Mouse (Mus musculus) kidney, embryonic 16.5 days (tissue): ENCODE measurements at regions not wholly inside any gene's neighbourhood (a gene's known extent, or its start where the extent isn't known, plus 50 kb on each side); places are given as distances from the start of the nearest gene placed in this dataset.
"Not testable (repeated sequence)": the region's sequence is repeated elsewhere in the genome, so short reads cannot be mapped to it uniquely, and the experiment has no call there.

ENCODE experiments used
- ATAC-seq: fragments of 200-750 bp; cut with Nextera tagmentation; 2 replicates; pipeline ENCODE4 v1.8.0; 2017; ENCODE audit warnings: moderate TSS enrichment; ENCODE audit not compliant: low FRiP score, low TSS enrichment
- H3K27ac ChIP-seq: fragments of 300-500 bp; sonication (generic); 2 replicates; pipeline ENCODE4 v1.5.1; 2014; ENCODE audit warnings: low read length
- H3K27me3 ChIP-seq: fragments of 300-500 bp; sonication (generic); 2 replicates; pipeline ENCODE4 v1.6.1; 2014; ENCODE audit warnings: low read length, control low read depth, mixed read lengths; ENCODE audit not compliant: insufficient read depth
- H3K36me3 ChIP-seq: fragments of 300-500 bp; sonication (generic); 2 replicates; pipeline ENCODE4 v1.6.1; 2014; ENCODE audit warnings: low read length, control low read depth, mixed read lengths; ENCODE audit not compliant: insufficient read depth
- H3K4me1 ChIP-seq: fragments of 300-500 bp; sonication (generic); 2 replicates; pipeline ENCODE4 v1.6.1; 2014; ENCODE audit warnings: low read length, control low read depth, mixed read lengths; ENCODE audit not compliant: insufficient read depth
- H3K4me2 ChIP-seq: fragments of 300-500 bp; sonication (generic); replicated peaks from 2 replicates; pipeline ENCODE4 v1.6.1; 2014; ENCODE audit warnings: low read depth, low read length
- H3K4me3 ChIP-seq: fragments of 300-500 bp; sonication (generic); 2 replicates; pipeline ENCODE4 v1.5.1; 2014; ENCODE audit warnings: mild to moderate bottlenecking, low read length
- H3K9ac ChIP-seq: fragments of 300-500 bp; sonication (generic); replicated peaks from 2 replicates; pipeline ENCODE4 v1.6.1; 2014; ENCODE audit warnings: low read length
- H3K9me3 ChIP-seq: fragments of 300-500 bp; sonication (generic); 2 replicates; pipeline ENCODE4 v1.6.1; 2016; ENCODE audit warnings: low read length, control low read depth
- WGBS: fragments of 180-500 bp; shearing (Covaris S2); extraction: QIAGEN DNeasy Blood & Tissue Kit; methylation state at CpG from one replicate; pipeline ENCODE4 v1.1.7; 2014; 5-methylcytosine and 5-hydroxymethylcytosine counted together

DNA sequence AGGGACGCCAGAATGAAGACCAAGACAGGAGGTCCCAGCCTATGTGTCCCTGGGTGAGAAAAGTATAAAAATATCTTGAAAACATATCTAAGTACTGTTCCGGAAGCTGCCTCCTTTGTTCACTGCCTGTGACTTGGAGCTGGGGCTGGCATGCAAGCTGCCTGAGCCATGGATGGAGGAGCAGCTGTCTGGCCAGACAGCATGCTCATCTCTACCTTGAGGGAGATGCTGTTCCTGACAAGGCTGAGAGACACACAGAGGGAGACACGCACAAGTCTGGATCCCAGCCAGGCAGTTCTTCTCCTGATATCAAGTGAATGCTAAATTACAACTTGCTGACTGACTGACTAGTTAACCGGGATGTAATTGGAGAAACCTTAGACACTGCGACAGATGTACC is 704.8 kb downstream of the Efna5 start:
- Histone ChIP-seq H3K36me3 (no peaks in the 10 kb centered on the region), H3K4me3 (no peak overlapping the region), H3K27me3 (no peaks in the 10 kb centered on the region), H3K9me3 (no peaks in the 10 kb centered on the region), H3K4me1 (no peaks in the 10 kb centered on the region), H3K9ac (no peak overlapping the region), H3K27ac (no peak overlapping the region), H3K4me2 (no peak overlapping the region)
- ATAC-seq, result no peak
- 54% methylated on average over 5 of the region's 5 CpGs for WGBS

DNA sequence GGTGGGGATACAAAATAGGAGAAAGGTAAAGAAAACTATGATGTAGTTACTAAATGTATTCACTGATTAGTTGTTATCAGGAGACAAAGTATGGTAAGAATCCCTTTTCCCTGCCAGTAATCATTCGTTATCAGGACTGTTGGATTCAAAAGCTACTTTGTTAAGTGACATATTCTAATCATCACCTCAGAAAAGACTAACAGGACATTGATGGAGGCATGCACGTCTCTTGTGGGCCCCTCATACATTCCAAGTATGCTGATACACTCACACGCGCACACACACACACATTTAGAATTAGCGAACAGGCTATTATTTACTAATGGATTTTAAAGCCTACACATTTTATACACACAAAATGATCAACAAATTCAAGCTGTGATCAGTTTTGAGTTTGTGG is 708.8 kb downstream of the Efna5 start:
- H3K4me1 ChIP-seq, result no peaks in the 10 kb centered on the region
- ATAC-seq, result no peak

GRCm38 (mm10) chr17:62171532-62171931 is 709.6 kb downstream of the Efna5 start:
- 77% methylated on average over 4 of the region's 4 CpGs for WGBS
- H3K9ac ChIP-seq, result no peak overlapping the region
- ATAC-seq, result no peak
- H3K36me3 ChIP-seq, result no peaks in the 10 kb centered on the region
- H3K9me3 ChIP-seq, result no peaks in the 10 kb centered on the region
- no peak overlapping the region for H3K4me3 ChIP-seq
- H3K4me1 ChIP-seq, result no peaks in the 10 kb centered on the region
- H3K27me3 ChIP-seq, result no peaks in the 10 kb centered on the region
- H3K4me2 ChIP-seq, result no peak overlapping the region
- H3K27ac ChIP-seq, result no peak overlapping the region

More for the DNA sequence above, 708.8 kb downstream of the Efna5 start:
- Histone ChIP-seq H3K36me3 (no peaks in the 10 kb centered on the region), H3K27me3 (no peaks in the 10 kb centered on the region), H3K27ac (no peak overlapping the region), H3K9me3 (no peaks in the 10 kb centered on the region), H3K4me2 (no peak overlapping the region), H3K9ac (no peak overlapping the region), H3K4me3 (no peak overlapping the region)
- 95% methylated on average over 5 of the region's 5 CpGs for whole genome bisulfite sequencing

- Histone ChIP-seq H3K36me3 (no peaks in the 10 kb centered on the region), H3K4me3 (no peak overlapping the region), H3K4me1 (no peaks in the 10 kb centered on the region), H3K4me2 (no peak overlapping the region), H3K9me3 (no peaks in the 10 kb centered on the region), H3K27me3 (no peaks in the 10 kb centered on the region), H3K9ac (no peak overlapping the region), H3K27ac (no peak overlapping the region)
- no peak for ATAC-seq
- WGBS, result 86% methylated on average over 1 of the region's 1 CpGs
Measured at GRCm38 (mm10) chr17:62161457-62161856, 719.7 kb downstream of the Efna5 start.

DNA sequence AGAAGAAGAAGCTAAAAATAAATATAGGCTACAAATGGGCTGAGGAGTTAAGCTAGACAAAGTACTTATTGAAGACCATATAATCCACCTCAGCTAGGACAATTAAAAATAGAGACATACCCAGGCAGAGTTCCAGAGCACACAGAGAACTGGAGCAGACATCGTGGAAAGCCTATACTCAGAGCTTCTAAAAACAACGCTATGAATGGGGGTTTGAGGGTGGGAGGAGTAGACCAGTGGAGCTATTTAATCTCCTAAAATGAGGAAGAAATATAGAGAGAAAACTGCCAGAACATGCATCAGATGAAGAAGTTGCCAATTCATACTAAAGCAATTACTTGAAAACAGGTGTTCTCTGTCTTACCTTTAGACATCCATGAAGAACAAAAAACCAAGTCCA is 720.8 kb downstream of the Efna5 start:
- Histone ChIP-seq H3K4me3 (no peak overlapping the region), H3K9ac (no peak overlapping the region), H3K4me1 (no peaks in the 10 kb centered on the region), H3K27ac (no peak overlapping the region), H3K4me2 (no peak overlapping the region), H3K36me3 (no peaks in the 10 kb centered on the region), H3K9me3 (no peaks in the 10 kb centered on the region), H3K27me3 (no peaks in the 10 kb centered on the region)
- 52% methylated on average over 2 of the region's 2 CpGs for WGBS
- ATAC-seq, result no peak

GRCm38 (mm10) chr17:62135050-62135449 is 746.1 kb downstream of the Efna5 start:
- WGBS, result 82% methylated on average over 3 of the region's 3 CpGs
- no peak overlapping the region for H3K4me3 ChIP-seq
- no peaks in the 10 kb centered on the region for H3K27me3 ChIP-seq
- H3K36me3 ChIP-seq, result no peaks in the 10 kb centered on the region
- ATAC-seq, result no peak
- H3K9ac ChIP-seq, result no peak overlapping the region
- H3K27ac ChIP-seq, result no peak overlapping the region
- no peaks in the 10 kb centered on the region for H3K9me3 ChIP-seq
- H3K4me2 ChIP-seq, result no peak overlapping the region
- H3K4me1 ChIP-seq, result no peaks in the 10 kb centered on the region

DNA sequence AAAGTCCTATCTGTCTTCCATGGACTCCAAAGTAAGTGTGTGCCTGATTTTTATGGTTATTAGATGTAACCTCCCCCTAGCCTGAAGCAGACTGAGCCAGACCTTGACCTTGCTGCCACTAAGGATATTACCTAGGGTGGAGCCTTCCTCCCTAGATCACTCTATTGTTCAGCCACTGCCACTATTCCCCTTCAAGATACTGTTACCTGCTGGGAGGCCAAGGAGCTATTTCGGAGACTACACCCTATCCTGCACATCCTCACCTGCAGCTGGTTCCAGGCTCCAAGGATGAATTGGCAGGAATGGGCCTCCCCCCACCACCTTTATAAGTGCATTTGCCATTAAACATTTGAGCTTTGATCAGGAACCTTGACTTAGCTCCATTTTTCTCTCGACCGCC is 769.4 kb downstream of the Efna5 start:
- 88% methylated on average over 3 of the region's 3 CpGs for WGBS
- not testable (repeated sequence) for H3K9me3 ChIP-seq, ATAC-seq, H3K4me2 ChIP-seq, H3K9ac ChIP-seq, H3K27me3 ChIP-seq, H3K27ac ChIP-seq, H3K4me1 ChIP-seq, H3K36me3 ChIP-seq, H3K4me3 ChIP-seq

GRCm38 (mm10) chr17:62109052-62109451 is 772.1 kb downstream of the Efna5 start:
- no peak overlapping the region for H3K4me2 ChIP-seq
- ATAC-seq, result no peak
- no peak overlapping the region for H3K9ac ChIP-seq
- no peaks in the 10 kb centered on the region for H3K27me3 ChIP-seq
- no peaks in the 10 kb centered on the region for H3K4me1 ChIP-seq
- H3K36me3 ChIP-seq, result no peaks in the 10 kb centered on the region
- no peak overlapping the region for H3K4me3 ChIP-seq
- H3K9me3 ChIP-seq, result no peaks in the 10 kb centered on the region
- no peak overlapping the region for H3K27ac ChIP-seq

GRCm38 (mm10) chr17:62083281-62083680 is 797.8 kb downstream of the Efna5 start:
- Histone ChIP-seq H3K9ac (no peak overlapping the region), H3K27ac (no peak overlapping the region), H3K36me3 (no peaks in the 10 kb centered on the region), H3K4me1 (no peaks in the 10 kb centered on the region), H3K4me2 (no peak overlapping the region), H3K9me3 (no peaks in the 10 kb centered on the region), H3K27me3 (no peaks in the 10 kb centered on the region), H3K4me3 (no peak overlapping the region)
- ATAC-seq, result no peak
- 75% methylated on average over 4 of the region's 4 CpGs for WGBS

DNA sequence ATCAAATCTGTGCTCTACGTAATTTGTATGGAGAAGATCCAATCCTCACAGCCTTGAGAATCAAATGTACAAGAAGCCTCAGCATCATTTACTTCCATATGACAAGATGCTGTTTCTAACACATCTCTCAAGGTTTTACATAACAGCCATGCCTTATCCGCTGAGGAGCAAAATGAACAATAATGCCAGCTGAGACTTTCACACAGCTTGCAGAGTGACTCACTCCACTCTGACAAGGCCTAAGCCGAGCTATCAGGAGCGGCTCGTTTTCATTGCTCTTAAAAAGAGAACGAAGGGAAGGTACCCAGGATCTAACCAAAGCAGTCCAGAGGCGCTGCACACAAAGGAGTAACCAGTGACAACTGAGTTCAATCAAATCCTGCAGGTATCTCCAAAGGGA is 803.5 kb downstream of the Efna5 start:
- Histone ChIP-seq H3K36me3 (no peaks in the 10 kb centered on the region), H3K4me1 (no peaks in the 10 kb centered on the region), H3K9ac (no peak overlapping the region), H3K9me3 (no peaks in the 10 kb centered on the region), H3K27me3 (no peaks in the 10 kb centered on the region), H3K4me3 (no peak overlapping the region), H3K4me2 (no peak overlapping the region), H3K27ac (no peak overlapping the region)
- 86% methylated on average over 7 of the region's 7 CpGs for WGBS
- ATAC-seq, result no peak

GRCm38 (mm10) chr17:62064939-62065338 is 816.2 kb downstream of the Efna5 start:
- WGBS, result 69% methylated on average over 1 of the region's 1 CpGs
- no peak overlapping the region for H3K4me2 ChIP-seq
- H3K27me3 ChIP-seq, result no peaks in the 10 kb centered on the region
- no peak overlapping the region for H3K27ac ChIP-seq
- no peak overlapping the region for H3K4me3 ChIP-seq
- no peak for ATAC-seq
- no peaks in the 10 kb centered on the region for H3K4me1 ChIP-seq
- H3K9ac ChIP-seq, result no peak overlapping the region
- H3K9me3 ChIP-seq, result no peaks in the 10 kb centered on the region
- H3K36me3 ChIP-seq, result no peaks in the 10 kb centered on the region
